Mouse (Mus musculus): ENCODE measurements at regions not wholly inside any gene's neighbourhood (a gene's known extent, or its start where the extent isn't known, plus 50 kb on each side); places are given as distances from the start of the nearest gene placed in this dataset.
A peak's percentile ranks its signal among the peaks of the same experiment; 100 is the strongest.

DNA sequence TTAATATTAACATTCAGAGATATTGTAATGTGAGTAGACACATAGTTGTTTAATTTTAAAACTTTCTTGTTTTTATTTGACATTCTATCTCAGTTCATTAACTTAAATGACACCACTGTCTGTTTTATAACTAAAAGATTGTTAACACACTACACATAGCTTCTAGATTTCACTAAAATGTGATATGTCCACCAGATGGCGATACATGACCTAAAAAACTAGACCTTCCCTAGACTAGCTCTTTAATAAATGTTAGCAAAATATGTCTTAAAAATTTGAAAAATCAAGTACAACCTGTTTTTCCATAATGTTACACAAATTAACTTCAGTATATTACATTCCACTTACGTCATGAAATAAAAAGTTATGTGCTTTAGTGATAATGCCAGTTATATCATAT lies 1398.8 kb upstream of the Cdh9 start:
- TF ChIP-seq POLR2A (IDR thresholded peaks at IDR 0.05; ENCODE audit: borderline replicate concordance, extremely low read depth, insufficient read depth, insufficient read length), result no peak
- Histone ChIP-seq H3K9ac (ENCODE audit: low read depth, low read length, severe bottlenecking) (no peak overlapping the region), H3K9me3 (ENCODE audit: control insufficient read depth, low read length) (no peaks in the 10 kb centered on the region), H3K4me2 (replicated peaks; ENCODE audit: low read depth, low read length, severe bottlenecking) (no peak overlapping the region), H3K36me3 (ENCODE audit: control insufficient read depth, insufficient read depth, low read length) (no peaks in the 10 kb centered on the region), H3K27ac (replicated peaks; ENCODE audit: low read depth, low read length) (no peak overlapping the region), H3K4me3 (replicated peaks; ENCODE audit: low read length) (no peak overlapping the region), H3K27me3 (ENCODE audit: control insufficient read depth, insufficient read depth, low read length) (no peaks in the 10 kb centered on the region), H3K4me1 (ENCODE audit: control insufficient read depth, insufficient read depth, low read length) (no peaks in the 10 kb centered on the region)
- ATAC-seq (ENCODE audit: low FRiP score, low read depth), result no peak
- WGBS, result 24% methylated on average over 2 of the region's 2 CpGs
- peak; percentile 63 for DNase-seq (ENCODE audit: low spot score)

DNA sequence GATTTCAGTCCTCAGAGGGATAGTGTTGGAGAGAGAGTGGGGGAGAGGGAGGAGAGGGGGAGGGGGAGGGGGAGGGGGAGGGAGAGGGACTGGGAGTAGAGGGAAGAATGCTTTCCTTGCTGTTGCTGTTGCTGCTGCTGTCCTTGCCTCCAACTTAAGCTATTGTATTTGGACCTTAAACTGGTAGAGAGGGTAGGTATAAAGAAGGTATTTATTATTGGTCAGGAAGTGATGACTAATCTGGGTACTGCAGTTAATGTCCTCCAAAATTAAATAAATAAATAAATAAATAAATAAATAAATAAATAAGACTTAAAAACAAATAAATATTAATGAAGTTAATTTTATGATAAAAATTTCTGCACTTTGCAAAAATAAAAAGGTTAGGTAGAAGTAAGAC lies 1396.6 kb upstream of the Cdh9 start:
- DNase-seq (ENCODE audit: low spot score) (no peak), ATAC-seq (ENCODE audit: low FRiP score, low read depth) (no peak)
- H3K4me2 ChIP-seq (replicated peaks; ENCODE audit: low read depth, low read length, severe bottlenecking), result no peak overlapping the region
- no peaks in the 10 kb centered on the region for H3K9me3 ChIP-seq (ENCODE audit: control insufficient read depth, low read length)
- no peak for TF ChIP-seq POLR2A (IDR thresholded peaks at IDR 0.05; ENCODE audit: borderline replicate concordance, extremely low read depth, insufficient read depth, insufficient read length)
- no peaks in the 10 kb centered on the region for H3K36me3 ChIP-seq (ENCODE audit: control insufficient read depth, insufficient read depth, low read length)
- H3K9ac ChIP-seq (ENCODE audit: low read depth, low read length, severe bottlenecking), result no peak overlapping the region
- no peak overlapping the region for H3K27ac ChIP-seq (replicated peaks; ENCODE audit: low read depth, low read length)
- H3K4me3 ChIP-seq (replicated peaks; ENCODE audit: low read length), result no peak overlapping the region
- no peaks in the 10 kb centered on the region for H3K4me1 ChIP-seq (ENCODE audit: control insufficient read depth, insufficient read depth, low read length)
- no peaks in the 10 kb centered on the region for H3K27me3 ChIP-seq (ENCODE audit: control insufficient read depth, insufficient read depth, low read length)

DNA sequence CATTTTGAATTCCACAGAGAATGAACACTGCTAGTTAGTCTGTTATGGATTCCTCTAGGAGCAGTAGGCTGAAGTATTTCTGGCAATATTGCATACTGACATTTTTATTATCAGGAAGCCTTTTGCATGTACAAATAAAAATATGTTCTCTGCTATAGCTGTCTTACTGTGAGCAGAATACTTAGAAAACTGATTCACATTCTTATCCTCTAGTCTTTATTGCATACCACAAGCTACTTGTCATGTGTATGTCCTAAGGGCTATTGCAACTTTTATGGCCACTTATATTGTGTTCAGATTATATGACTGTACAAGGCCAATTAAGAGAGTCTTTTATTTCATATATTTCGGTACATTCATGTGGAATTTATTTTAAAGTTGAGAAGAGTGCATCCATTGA lies 1366.7 kb upstream of the Cdh9 start:
- WGBS, result 35% methylated on average over 1 of the region's 1 CpGs
- H3K9me3 ChIP-seq (ENCODE audit: control insufficient read depth, low read length), result no peaks in the 10 kb centered on the region
- no peak for ATAC-seq (ENCODE audit: low FRiP score, low read depth)
- TF ChIP-seq POLR2A (IDR thresholded peaks at IDR 0.05; ENCODE audit: borderline replicate concordance, extremely low read depth, insufficient read depth, insufficient read length), result no peak
- no peak overlapping the region for H3K4me3 ChIP-seq (replicated peaks; ENCODE audit: low read length)
- no peaks in the 10 kb centered on the region for H3K4me1 ChIP-seq (ENCODE audit: control insufficient read depth, insufficient read depth, low read length)
- no peaks in the 10 kb centered on the region for H3K36me3 ChIP-seq (ENCODE audit: control insufficient read depth, insufficient read depth, low read length)
- no peak overlapping the region for H3K9ac ChIP-seq (ENCODE audit: low read depth, low read length, severe bottlenecking)
- no peak for DNase-seq (ENCODE audit: low spot score)
- no peak overlapping the region for H3K27ac ChIP-seq (replicated peaks; ENCODE audit: low read depth, low read length)
- no peak overlapping the region for H3K4me2 ChIP-seq (replicated peaks; ENCODE audit: low read depth, low read length, severe bottlenecking)
- H3K27me3 ChIP-seq (ENCODE audit: control insufficient read depth, insufficient read depth, low read length), result no peaks in the 10 kb centered on the region

DNA sequence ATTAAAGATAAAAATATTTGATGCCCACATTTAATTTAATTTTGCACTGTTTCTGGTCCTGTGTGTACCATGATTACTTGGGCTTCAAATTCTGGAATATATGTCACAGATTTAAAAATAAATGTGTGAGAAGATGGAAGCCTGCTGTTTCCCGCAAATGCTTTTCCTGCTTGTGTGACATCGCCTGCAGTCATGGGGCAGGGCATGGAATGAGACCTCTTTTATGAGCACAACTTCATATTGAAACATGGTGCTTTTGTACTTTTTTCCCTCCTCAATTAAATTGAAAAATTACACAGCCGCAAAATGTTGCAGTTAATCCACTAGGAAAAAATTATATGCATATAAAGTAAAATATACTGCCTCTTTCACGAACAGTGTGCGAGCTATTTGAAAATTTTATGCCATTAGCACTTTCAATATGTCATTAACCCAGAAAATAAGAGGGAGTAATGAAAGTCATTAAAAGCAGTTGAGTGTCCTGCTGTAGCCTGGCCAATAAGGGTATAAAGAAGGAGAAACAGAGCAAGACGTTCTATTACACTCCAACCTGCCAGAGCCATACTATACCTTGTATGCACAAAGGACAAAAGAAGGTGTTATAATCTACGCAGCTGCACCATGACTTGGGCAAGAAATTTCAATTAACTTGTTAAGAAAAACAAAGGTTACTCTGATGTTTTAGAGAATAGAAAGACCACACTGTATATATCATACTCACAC lies 1336.1 kb upstream of the Cdh9 start:
- DNase-seq (ENCODE audit: low spot score), result no peak
- no peak for ATAC-seq (ENCODE audit: low FRiP score, low read depth)
- no peak overlapping the region for H3K27ac ChIP-seq (replicated peaks; ENCODE audit: low read depth, low read length)
- H3K9ac ChIP-seq (ENCODE audit: low read depth, low read length, severe bottlenecking), result no peak overlapping the region
- TF ChIP-seq POLR2A (IDR thresholded peaks at IDR 0.05; ENCODE audit: borderline replicate concordance, extremely low read depth, insufficient read depth, insufficient read length), result no peak
- H3K4me2 ChIP-seq (replicated peaks; ENCODE audit: low read depth, low read length, severe bottlenecking), result no peak overlapping the region
- H3K4me3 ChIP-seq (replicated peaks; ENCODE audit: low read length), result no peak overlapping the region
- H3K27me3 ChIP-seq (ENCODE audit: control insufficient read depth, insufficient read depth, low read length), result no peaks in the 10 kb centered on the region
- no peaks in the 10 kb centered on the region for H3K36me3 ChIP-seq (ENCODE audit: control insufficient read depth, insufficient read depth, low read length)
- WGBS, result 40% methylated on average over 7 of the region's 7 CpGs
- no peaks in the 10 kb centered on the region for H3K9me3 ChIP-seq (ENCODE audit: control insufficient read depth, low read length)
- H3K4me1 ChIP-seq (ENCODE audit: control insufficient read depth, insufficient read depth, low read length), result no peaks in the 10 kb centered on the region

All from limb, embryonic 14.5 days (tissue).